Mouse (Mus musculus): ENCODE measurements around the gene Mrps5.
A peak's percentile ranks its signal among the peaks of the same experiment; 100 is the strongest.

Gene Mrps5

GRCm38 (mm10) chr2:127622065-127622464 is 35.0 kb downstream of the Mrps5 start:
- DNase-seq, result no peak

GRCm38 (mm10) chr2:127624786-127625185 is 37.8 kb downstream of the Mrps5 start:
- no peak for DNase-seq

GRCm38 (mm10) chr2:127625659-127626058 is 38.6 kb downstream of the Mrps5 start:
- DNase-seq, result no peak

- peak in 1 of 2 experiments; percentile 10 for DNase-seq
These were observed 40.3 kb downstream of the Mrps5 start for GRCm38 (mm10) chr2:127627354-127627753.

GRCm38 (mm10) chr2:127627990-127628570 is 41.1 kb downstream of the Mrps5 start:
- DNase-seq, result no peak

- no peak for DNase-seq
These were observed 45.6 kb downstream of the Mrps5 start for GRCm38 (mm10) chr2:127632601-127633000.

GRCm38 (mm10) chr2:127635581-127635980 is 48.6 kb downstream of the Mrps5 start:
- DNase-seq, result no peak

GRCm38 (mm10) chr2:127638973-127639372 is 52.0 kb downstream of the Mrps5 start:
- no peak for DNase-seq

- no peak for DNase-seq
These were observed 57.0 kb downstream of the Mrps5 start for GRCm38 (mm10) chr2:127643728-127644704.

- DNase-seq, result no peak
These were observed 59.9 kb downstream of the Mrps5 start for GRCm38 (mm10) chr2:127646875-127647274.

GRCm38 (mm10) chr2:127648145-127648544 is 61.1 kb downstream of the Mrps5 start:
- DNase-seq, result no peak

GRCm38 (mm10) chr2:127649921-127650320 is 62.9 kb downstream of the Mrps5 start:
- no peak for DNase-seq

- no peak for DNase-seq
These were observed 64.6 kb downstream of the Mrps5 start for GRCm38 (mm10) chr2:127651601-127652000.

GRCm38 (mm10) chr2:127652335-127652734 is 65.3 kb downstream of the Mrps5 start:
- DNase-seq, result no peak

GRCm38 (mm10) chr2:127652805-127653204 is 65.8 kb downstream of the Mrps5 start:
- DNase-seq, result no peak

GRCm38 (mm10) chr2:127654786-127655185 is 67.8 kb downstream of the Mrps5 start:
- no peak for DNase-seq

GRCm38 (mm10) chr2:127655419-127655818 is 68.4 kb downstream of the Mrps5 start:
- DNase-seq, result no peak

GRCm38 (mm10) chr2:127656086-127656720 is 69.2 kb downstream of the Mrps5 start, which contains the start of gene Mal:
Gene Mal, minus strand, starts transcription at chr2:127656695.
- DNase-seq, result peak; percentile 24 to 39

All from cerebellum, adult 18-20 months (tissue).